Mouse (Mus musculus): ENCODE measurements around the gene Pdk4.

DNA sequence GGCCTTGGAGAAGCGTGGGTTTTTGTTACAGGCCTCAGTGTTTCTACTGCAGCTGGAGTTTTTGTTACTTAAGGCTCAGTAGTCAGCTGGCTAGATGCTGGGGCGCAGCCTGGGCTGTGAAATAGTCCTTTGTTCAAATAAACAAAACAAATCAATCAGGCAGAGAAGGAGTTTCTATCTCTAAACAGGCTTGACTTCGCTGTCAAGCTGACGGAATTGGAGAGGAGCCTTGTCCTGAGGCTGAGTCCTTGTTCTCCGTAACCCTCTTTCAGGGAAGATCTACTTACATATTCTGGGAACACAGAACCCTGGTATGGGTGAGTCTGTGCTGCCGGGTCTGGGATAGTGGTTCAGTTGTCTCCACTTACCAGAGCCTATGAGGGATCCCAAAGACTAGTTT, 48.6 kb downstream of the Pdk4 start:
- TF ChIP-seq POLR2A (IDR thresholded peaks at IDR 0.05; ENCODE audit: low read depth, low read length) (no peak), CTCF (IDR thresholded peaks at IDR 0.05; ENCODE audit: extremely low read depth, insufficient read length, insufficient replicate concordance, low read depth, low read length) (no peak)
